Mouse (Mus musculus): ENCODE results near the gene Car12. TPM values are rescaled to one million over a fixed set of nuclear protein-coding genes. Genes with fewer than 3 reads are reported as not detected.

The Car12 gene
- polyA plus RNA-seq, 1 experiment from 2014 or later, result 2.8 TPM

DNA sequence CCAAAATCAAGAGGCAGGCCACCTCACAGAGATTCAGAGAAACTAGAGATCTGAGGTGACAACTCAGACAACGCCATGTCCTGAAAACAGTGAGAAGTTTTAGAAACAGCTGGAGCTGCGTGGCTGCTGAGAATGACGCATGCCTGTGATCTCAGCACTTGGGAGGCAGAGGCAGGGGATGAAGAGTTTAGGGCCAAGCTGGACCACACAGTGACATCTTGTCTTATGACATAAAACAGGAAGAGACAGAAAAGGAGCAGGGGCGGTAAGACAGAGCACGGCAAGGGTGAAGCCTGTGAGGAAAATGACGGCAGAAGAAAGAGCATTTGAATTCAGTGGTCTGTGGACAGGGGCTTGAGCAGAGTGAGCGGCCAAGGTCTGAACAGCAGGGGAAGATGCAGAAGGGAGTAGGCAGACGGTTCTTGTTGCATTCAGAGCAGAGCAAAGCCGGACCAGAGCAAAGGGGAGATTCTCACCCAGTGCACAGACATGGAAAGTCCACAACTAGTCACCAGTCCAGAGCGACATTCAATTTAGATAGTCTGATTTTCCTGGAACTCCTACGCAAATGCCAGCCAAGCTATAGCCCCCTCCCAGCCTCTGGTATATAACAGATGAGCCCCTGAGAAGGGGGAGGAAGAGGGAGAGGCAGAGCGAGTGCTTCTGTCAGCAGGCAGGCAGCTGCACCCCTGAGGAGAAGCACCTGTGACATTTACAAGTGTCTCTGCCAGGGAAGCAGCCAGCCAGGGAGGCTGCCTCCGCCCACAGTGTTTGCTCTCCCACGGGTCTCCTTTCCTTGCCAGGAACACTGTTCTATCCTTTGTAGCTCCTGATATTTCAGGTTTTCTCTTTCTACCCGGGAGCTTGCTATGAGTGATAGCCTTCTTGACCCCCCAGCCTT is 19.6 kb downstream of the Car12 start:
- peaks cover 5% of the 10 kb centered on the region for H3K4me1 ChIP-seq (ENCODE audit: control insufficient read depth, insufficient read depth, low read length)
- H3K9ac ChIP-seq (ENCODE audit: low read length), result no peak overlapping the region
- 40% methylated on average over 15 of the region's 15 CpGs for WGBS
- H3K36me3 ChIP-seq (ENCODE audit: control insufficient read depth, insufficient read depth, low read length), result no peaks in the 10 kb centered on the region
- H3K9me3 ChIP-seq (ENCODE audit: control insufficient read depth, low read length), result no peaks in the 10 kb centered on the region
- no peak overlapping the region for H3K4me3 ChIP-seq (ENCODE audit: low read depth, low read length)
- no peak overlapping the region; the same call in 1 of the 2 replicates for H3K27ac ChIP-seq (replicated peaks; ENCODE audit: low read depth, low read length)
- DNase-seq (ENCODE audit: low spot score) (no peak), ATAC-seq (ENCODE audit: insufficient number of reproducible peaks, low FRiP score, low TSS enrichment, low read depth) (no peak)
- H3K4me2 ChIP-seq (ENCODE audit: low read depth, severe bottlenecking), result no peak overlapping the region
- no peaks in the 10 kb centered on the region for H3K27me3 ChIP-seq (ENCODE audit: control insufficient read depth, insufficient read depth, low read length)

DNA sequence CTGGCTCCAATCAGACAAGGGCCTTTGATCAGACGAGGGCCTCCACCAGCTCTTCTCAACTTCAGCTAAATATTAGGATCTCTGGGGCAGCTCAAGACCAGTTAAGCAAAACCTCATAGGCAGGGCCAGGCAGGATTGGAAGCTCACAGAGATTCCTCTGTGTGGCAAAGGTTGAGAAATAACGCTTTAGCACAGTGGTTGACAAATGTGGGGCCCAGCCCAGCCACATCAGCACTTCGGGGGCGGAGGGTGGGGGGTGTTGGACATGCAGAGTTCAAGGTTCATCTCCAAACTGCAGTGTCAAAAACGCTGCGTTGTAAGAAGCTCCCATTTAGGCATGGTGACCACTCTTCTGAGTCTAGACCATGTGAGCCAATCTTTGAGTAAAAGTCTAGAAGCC is 21.1 kb downstream of the Car12 start:
- WGBS, result 77% methylated on average over 6 of the region's 6 CpGs
- Histone ChIP-seq H3K9me3 (ENCODE audit: control insufficient read depth, low read length) (no peaks in the 10 kb centered on the region), H3K9ac (ENCODE audit: low read length) (no peak overlapping the region), H3K4me2 (ENCODE audit: low read depth, severe bottlenecking) (no peak overlapping the region), H3K4me1 (ENCODE audit: control insufficient read depth, insufficient read depth, low read length) (peaks cover 5% of the 10 kb centered on the region), H3K36me3 (ENCODE audit: control insufficient read depth, insufficient read depth, low read length) (no peaks in the 10 kb centered on the region), H3K4me3 (ENCODE audit: low read depth, low read length) (no peak overlapping the region), H3K27me3 (ENCODE audit: control insufficient read depth, insufficient read depth, low read length) (no peaks in the 10 kb centered on the region), H3K27ac (replicated peaks; ENCODE audit: low read depth, low read length) (no peak overlapping the region)
- DNase-seq (ENCODE audit: low spot score), result no peak
- no peak for ATAC-seq (ENCODE audit: insufficient number of reproducible peaks, low FRiP score, low TSS enrichment, low read depth)

- no peak overlapping the region for H3K9ac ChIP-seq (ENCODE audit: low read length)
- H3K4me3 ChIP-seq (ENCODE audit: low read depth, low read length), result no peak overlapping the region
- H3K36me3 ChIP-seq (ENCODE audit: control insufficient read depth, insufficient read depth, low read length), result no peaks in the 10 kb centered on the region
- no peak overlapping the region for H3K4me2 ChIP-seq (ENCODE audit: low read depth, severe bottlenecking)
- 96% methylated on average over 2 of the region's 2 CpGs for WGBS
- no peaks in the 10 kb centered on the region for H3K9me3 ChIP-seq (ENCODE audit: control insufficient read depth, low read length)
- DNase-seq (ENCODE audit: low spot score) (no peak), ATAC-seq (ENCODE audit: insufficient number of reproducible peaks, low FRiP score, low TSS enrichment, low read depth) (no peak)
- H3K27me3 ChIP-seq (ENCODE audit: control insufficient read depth, insufficient read depth, low read length), result no peaks in the 10 kb centered on the region
- H3K4me1 ChIP-seq (ENCODE audit: control insufficient read depth, insufficient read depth, low read length), result peaks cover 5% of the 10 kb centered on the region
- H3K27ac ChIP-seq (replicated peaks; ENCODE audit: low read depth, low read length), result no peak overlapping the region
Observed at GRCm38 (mm10) chr9:66735122-66735521, 21.6 kb downstream of the Car12 start.

DNA sequence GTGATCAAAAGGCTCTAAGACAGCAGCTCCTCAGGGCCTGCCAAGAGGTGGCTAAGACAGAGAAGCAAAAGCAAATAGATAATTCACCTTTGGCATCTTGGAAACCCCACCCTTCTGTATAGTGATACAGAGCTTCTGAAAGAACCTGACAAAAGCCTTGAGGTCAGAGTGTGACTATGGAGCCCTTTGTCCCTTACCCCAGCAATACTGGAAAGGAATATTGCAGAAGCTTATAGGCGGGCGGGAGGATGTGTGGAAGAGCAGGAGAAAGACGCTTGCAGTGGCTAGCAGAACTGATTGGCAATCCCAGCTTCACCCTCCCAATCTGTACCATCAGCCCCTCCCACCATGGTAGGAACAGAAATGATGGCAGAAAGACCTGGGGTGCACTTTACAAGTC is 22.5 kb downstream of the Car12 start:
- Histone ChIP-seq H3K9me3 (ENCODE audit: control insufficient read depth, low read length) (no peaks in the 10 kb centered on the region), H3K4me2 (ENCODE audit: low read depth, severe bottlenecking) (no peak overlapping the region), H3K27ac (replicated peaks; ENCODE audit: low read depth, low read length) (no peak overlapping the region), H3K27me3 (ENCODE audit: control insufficient read depth, insufficient read depth, low read length) (no peaks in the 10 kb centered on the region), H3K4me3 (ENCODE audit: low read depth, low read length) (no peak overlapping the region), H3K9ac (ENCODE audit: low read length) (no peak overlapping the region), H3K4me1 (ENCODE audit: control insufficient read depth, insufficient read depth, low read length) (peaks cover 5% of the 10 kb centered on the region), H3K36me3 (ENCODE audit: control insufficient read depth, insufficient read depth, low read length) (no peaks in the 10 kb centered on the region)
- DNase-seq (ENCODE audit: low spot score), result no peak
- WGBS, result 79% methylated on average over 3 of the region's 3 CpGs
- no peak for ATAC-seq (ENCODE audit: insufficient number of reproducible peaks, low FRiP score, low TSS enrichment, low read depth)

- Histone ChIP-seq H3K4me1 (ENCODE audit: control insufficient read depth, insufficient read depth, low read length) (peaks cover 5% of the 10 kb centered on the region), H3K9me3 (ENCODE audit: control insufficient read depth, low read length) (no peaks in the 10 kb centered on the region), H3K27me3 (ENCODE audit: control insufficient read depth, insufficient read depth, low read length) (no peaks in the 10 kb centered on the region), H3K36me3 (ENCODE audit: control insufficient read depth, insufficient read depth, low read length) (no peaks in the 10 kb centered on the region), H3K9ac (ENCODE audit: low read length) (no peak overlapping the region), H3K4me2 (ENCODE audit: low read depth, severe bottlenecking) (no peak overlapping the region), H3K4me3 (ENCODE audit: low read depth, low read length) (no peak overlapping the region), H3K27ac (replicated peaks; ENCODE audit: low read depth, low read length) (no peak overlapping the region)
- no peak for DNase-seq (ENCODE audit: low spot score)
- 84% methylated on average over 2 of the region's 2 CpGs for WGBS
- ATAC-seq (ENCODE audit: insufficient number of reproducible peaks, low FRiP score, low TSS enrichment, low read depth), result no peak
Observed at GRCm38 (mm10) chr9:66736551-66736950, 23.1 kb downstream of the Car12 start.

DNA sequence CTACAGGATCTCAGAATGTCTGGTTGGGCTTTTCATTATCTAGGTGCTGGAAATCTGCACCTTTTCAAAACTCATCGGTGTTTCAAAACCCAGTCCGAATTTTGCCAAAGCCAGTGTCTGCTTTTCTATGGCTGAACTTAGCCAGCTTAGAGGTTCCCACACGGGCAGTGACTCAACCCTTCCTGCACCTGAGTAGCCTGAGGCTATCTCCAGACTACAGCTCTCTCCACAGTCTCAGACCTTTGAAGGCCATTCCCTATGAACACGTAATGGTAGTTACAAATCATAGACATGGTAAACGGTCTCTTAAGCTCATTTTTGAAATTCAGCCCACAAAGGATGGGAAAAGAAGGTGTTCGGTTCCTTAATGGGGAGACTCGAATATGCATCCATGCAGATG is 26.0 kb downstream of the Car12 start:
- H3K27me3 ChIP-seq (ENCODE audit: control insufficient read depth, insufficient read depth, low read length), result no peaks in the 10 kb centered on the region
- H3K27ac ChIP-seq (replicated peaks; ENCODE audit: low read depth, low read length), result no peak overlapping the region
- H3K9me3 ChIP-seq (ENCODE audit: control insufficient read depth, low read length), result no peaks in the 10 kb centered on the region
- no peaks in the 10 kb centered on the region for H3K36me3 ChIP-seq (ENCODE audit: control insufficient read depth, insufficient read depth, low read length)
- no peak overlapping the region for H3K9ac ChIP-seq (ENCODE audit: low read length)
- H3K4me3 ChIP-seq (ENCODE audit: low read depth, low read length), result no peak overlapping the region
- DNase-seq (ENCODE audit: low spot score), result no peak
- no peak overlapping the region for H3K4me2 ChIP-seq (ENCODE audit: low read depth, severe bottlenecking)
- no peak for ATAC-seq (ENCODE audit: insufficient number of reproducible peaks, low FRiP score, low TSS enrichment, low read depth)
- H3K4me1 ChIP-seq (ENCODE audit: control insufficient read depth, insufficient read depth, low read length), result no peaks in the 10 kb centered on the region
- WGBS, result 78% methylated on average over 7 of the region's 7 CpGs

DNA sequence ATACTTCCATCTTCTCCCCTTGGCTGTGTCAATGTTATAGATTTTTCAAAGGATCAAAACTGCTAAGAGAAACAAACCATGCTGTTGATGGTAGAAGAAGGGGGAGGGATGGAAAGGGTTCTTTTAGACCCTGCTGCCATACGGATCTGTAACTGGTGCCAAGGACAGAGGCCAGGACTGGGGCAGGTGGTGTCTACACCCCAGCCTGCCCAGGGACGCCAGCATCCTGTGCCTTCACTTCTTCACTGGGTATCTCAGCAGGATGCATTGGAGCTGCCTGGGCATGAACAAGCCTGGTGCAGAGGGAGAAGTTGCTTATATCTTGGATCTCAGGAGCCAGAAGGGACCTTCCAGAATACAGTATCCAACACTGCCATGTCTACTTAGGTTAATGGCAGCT is 31.0 kb downstream of the Car12 start:
- Histone ChIP-seq H3K9me3 (ENCODE audit: control insufficient read depth, low read length) (no peaks in the 10 kb centered on the region), H3K27me3 (ENCODE audit: control insufficient read depth, insufficient read depth, low read length) (no peaks in the 10 kb centered on the region), H3K36me3 (ENCODE audit: control insufficient read depth, insufficient read depth, low read length) (no peaks in the 10 kb centered on the region), H3K9ac (ENCODE audit: low read length) (no peak overlapping the region), H3K27ac (replicated peaks; ENCODE audit: low read depth, low read length) (no peak overlapping the region), H3K4me2 (ENCODE audit: low read depth, severe bottlenecking) (no peak overlapping the region), H3K4me3 (ENCODE audit: low read depth, low read length) (no peak overlapping the region), H3K4me1 (ENCODE audit: control insufficient read depth, insufficient read depth, low read length) (no peaks in the 10 kb centered on the region)
- ATAC-seq (ENCODE audit: insufficient number of reproducible peaks, low FRiP score, low TSS enrichment, low read depth) (no peak), DNase-seq (ENCODE audit: low spot score) (no peak)
- 81% methylated on average over 2 of the region's 2 CpGs for WGBS

- no peak for DNase-seq (ENCODE audit: low spot score)
- Histone ChIP-seq H3K36me3 (ENCODE audit: control insufficient read depth, insufficient read depth, low read length) (no peaks in the 10 kb centered on the region), H3K4me2 (ENCODE audit: low read depth, severe bottlenecking) (no peak overlapping the region), H3K9me3 (ENCODE audit: control insufficient read depth, low read length) (no peaks in the 10 kb centered on the region), H3K9ac (ENCODE audit: low read length) (no peak overlapping the region), H3K27me3 (ENCODE audit: control insufficient read depth, insufficient read depth, low read length) (no peaks in the 10 kb centered on the region), H3K4me3 (ENCODE audit: low read depth, low read length) (no peak overlapping the region), H3K4me1 (ENCODE audit: control insufficient read depth, insufficient read depth, low read length) (no peaks in the 10 kb centered on the region), H3K27ac (replicated peaks; ENCODE audit: low read depth, low read length) (no peak overlapping the region)
- 75% methylated on average over 15 of the region's 15 CpGs for WGBS
- no peak for ATAC-seq (ENCODE audit: insufficient number of reproducible peaks, low FRiP score, low TSS enrichment, low read depth)
Observed at GRCm38 (mm10) chr9:66748390-66748789, 34.9 kb downstream of the Car12 start.

DNA sequence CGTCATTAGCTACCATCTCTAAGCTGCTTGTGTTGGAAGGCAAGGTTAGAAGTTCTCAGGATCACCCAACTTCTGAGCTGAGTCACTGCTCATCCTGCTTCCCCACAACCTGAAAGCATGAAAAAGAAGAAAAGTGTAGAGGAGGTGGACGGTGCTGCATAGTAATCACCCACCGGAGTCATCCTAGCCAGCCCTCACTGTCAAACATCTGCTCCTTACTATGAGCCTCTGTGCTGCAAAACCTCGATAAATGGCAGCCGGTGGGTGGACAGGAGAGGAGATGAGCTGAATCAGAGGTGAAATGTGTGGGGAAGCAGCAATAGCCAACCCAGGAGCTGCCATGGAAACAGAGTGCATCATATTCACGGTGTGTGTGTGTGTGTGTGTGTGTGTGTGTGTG is 39.4 kb downstream of the Car12 start:
- H3K27ac ChIP-seq (replicated peaks; ENCODE audit: low read depth, low read length), result no peak overlapping the region
- WGBS, result 83% methylated on average over 6 of the region's 6 CpGs
- H3K4me1 ChIP-seq (ENCODE audit: control insufficient read depth, insufficient read depth, low read length), result no peaks in the 10 kb centered on the region
- no peaks in the 10 kb centered on the region for H3K9me3 ChIP-seq (ENCODE audit: control insufficient read depth, low read length)
- ATAC-seq (ENCODE audit: insufficient number of reproducible peaks, low FRiP score, low TSS enrichment, low read depth) (no peak), DNase-seq (ENCODE audit: low spot score) (no peak)
- no peaks in the 10 kb centered on the region for H3K27me3 ChIP-seq (ENCODE audit: control insufficient read depth, insufficient read depth, low read length)
- no peak overlapping the region for H3K4me2 ChIP-seq (ENCODE audit: low read depth, severe bottlenecking)
- H3K9ac ChIP-seq (ENCODE audit: low read length), result no peak overlapping the region
- H3K4me3 ChIP-seq (ENCODE audit: low read depth, low read length), result no peak overlapping the region
- H3K36me3 ChIP-seq (ENCODE audit: control insufficient read depth, insufficient read depth, low read length), result no peaks in the 10 kb centered on the region

Measured in limb, embryonic 11.5 days (tissue).